Mouse (Mus musculus): ENCODE measurements around the gene Rnf150. TPM values are rescaled to one million over a fixed set of nuclear protein-coding genes. Genes with fewer than 3 reads are reported as not detected.

Gene Rnf150
- not detected for polyA plus RNA-seq (2017; shearing (Covaris generic))

DNA sequence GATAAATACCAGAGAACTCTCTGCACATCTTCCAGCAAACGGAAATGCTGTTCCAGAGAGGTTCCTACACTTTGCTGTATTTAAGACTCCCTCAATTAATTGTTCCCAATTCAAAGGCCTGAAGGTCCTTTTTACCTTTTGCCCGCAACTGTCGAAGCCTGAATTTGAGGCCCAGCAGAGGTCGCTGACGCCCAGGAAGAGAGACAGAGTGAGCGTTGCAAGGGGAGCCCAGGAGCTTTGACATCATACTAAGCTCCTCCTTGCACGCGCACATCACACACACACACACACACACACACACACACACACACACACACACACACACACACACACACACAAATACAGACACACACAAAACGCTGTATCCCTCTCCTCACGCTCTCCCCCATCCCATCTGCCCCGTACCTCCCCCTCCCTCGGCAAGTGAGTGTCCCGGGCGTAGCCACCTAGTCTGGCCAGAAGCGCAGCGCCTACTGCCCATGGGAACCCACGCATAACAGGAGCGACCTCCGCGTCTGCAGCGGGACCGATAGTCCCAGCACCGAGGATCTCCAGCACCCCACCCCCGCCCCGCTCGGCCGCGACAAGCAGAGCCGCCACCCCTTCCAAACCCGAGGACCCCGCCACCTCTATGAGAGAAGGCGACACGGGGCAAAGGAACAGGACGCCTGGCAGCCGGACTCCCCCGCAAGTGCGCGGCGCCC, at the start of gene Rnf150:
TSS of gene Rnf150 (plus strand) at position 316 of the 704 bp plus-strand sequence.

Other genes with a start within 250 kb of the Rnf150 start
- gene Zfp330, start 89.2 kb upstream of the Rnf150 start, polyA plus RNA-seq (2017; shearing (Covaris generic)), result 69.1 TPM